Mouse (Mus musculus): ENCODE results near the gene Zfx.

The Zfx gene

GRCm38 (mm10) chrX:94060751-94061150 lies 62.8 kb downstream of the Zfx start:
- no peak for DNase-seq

- DNase-seq = no peak
These were observed 64.8 kb downstream of the Zfx start for GRCm38 (mm10) chrX:94058748-94059147.

- no peak for DNase-seq
These were observed 74.5 kb downstream of the Zfx start for GRCm38 (mm10) chrX:94049048-94049447.

- peak; percentile 26 for DNase-seq
These were observed 75.5 kb downstream of the Zfx start for GRCm38 (mm10) chrX:94048048-94048447.

- no peak for DNase-seq
These were observed 76.1 kb downstream of the Zfx start for GRCm38 (mm10) chrX:94047381-94047780.

- DNase-seq = peak; percentile 48
These were observed 90.6 kb downstream of the Zfx start for GRCm38 (mm10) chrX:94032937-94033336.

- DNase-seq = no peak
These were observed 93.4 kb downstream of the Zfx start for GRCm38 (mm10) chrX:94030081-94030480.
